Mouse (Mus musculus): Measurements from ENCODE around the gene Hmgb1. TPM values are rescaled to one million over a fixed set of nuclear protein-coding genes. Genes with fewer than 3 reads are reported as not detected.

Gene Hmgb1
- total and polyA plus RNA-seq, 2 experiments from 2014 or later = 128 to 757 TPM

- ATAC-seq (no peak), DNase-seq (ENCODE audit: low spot score) (no peak)
- no peaks in the 10 kb centered on the region for H3K36me3 ChIP-seq (ENCODE audit: insufficient read depth, low read length)
- H3K4me2 ChIP-seq (ENCODE audit: low read depth, low read length) = no peak overlapping the region
- no peaks in the 10 kb centered on the region for H3K27me3 ChIP-seq (ENCODE audit: insufficient read depth, low read length)
- H3K9ac ChIP-seq (replicated peaks; ENCODE audit: low read length) = no peak overlapping the region
- no peaks in the 10 kb centered on the region for H3K4me1 ChIP-seq (ENCODE audit: insufficient read depth, low read length)
- H3K4me3 ChIP-seq (ENCODE audit: low read length) = no peak overlapping the region
- 91% methylated on average over 8 of the region's 8 CpGs for WGBS
- H3K27ac ChIP-seq = no peak overlapping the region
- no peak for TF ChIP-seq CTCF (IDR thresholded peaks at IDR 0.05; ENCODE audit: low read depth)
- H3K9me3 ChIP-seq (ENCODE audit: low read length) = no peaks in the 10 kb centered on the region
Measured at GRCm38 (mm10) chr5:149077136-149077535, 107.2 kb downstream of the Hmgb1 start.

DNA sequence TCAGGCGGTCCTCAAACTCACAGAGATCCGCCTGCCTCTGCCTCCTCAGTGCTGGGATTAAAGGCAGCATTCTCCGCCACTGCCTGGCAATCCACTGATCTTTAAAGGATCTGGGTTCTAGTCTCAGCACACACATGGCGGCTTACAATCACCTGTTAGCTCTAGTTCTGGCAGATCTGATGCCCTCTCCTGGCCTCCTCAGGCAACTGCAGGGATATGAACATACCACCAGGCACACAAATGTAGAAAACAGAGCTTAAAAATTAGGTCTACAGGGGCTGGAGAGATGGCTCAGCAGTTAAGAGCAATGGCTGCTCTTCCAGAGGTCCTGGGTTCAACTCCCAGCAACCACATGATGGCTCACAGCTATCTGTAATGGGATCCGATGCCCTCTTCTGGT lies 112.7 kb downstream of the Hmgb1 start:
- ATAC-seq = no peak
- TF ChIP-seq CTCF (IDR thresholded peaks at IDR 0.05; ENCODE audit: low read depth) = peak; percentile 9; the same call in 1 of the 2 replicates
- H3K27me3 ChIP-seq (ENCODE audit: insufficient read depth, low read length) = no peaks in the 10 kb centered on the region
- H3K9me3 ChIP-seq (ENCODE audit: low read length) = no peaks in the 10 kb centered on the region
- H3K4me1 ChIP-seq (ENCODE audit: insufficient read depth, low read length) = no peaks in the 10 kb centered on the region
- no peak overlapping the region for H3K9ac ChIP-seq (replicated peaks; ENCODE audit: low read length)
- no peaks in the 10 kb centered on the region for H3K36me3 ChIP-seq (ENCODE audit: insufficient read depth, low read length)
- H3K27ac ChIP-seq = no peak overlapping the region
- no peak for DNase-seq (ENCODE audit: low spot score)
- no peak overlapping the region for H3K4me3 ChIP-seq (ENCODE audit: low read length)
- H3K4me2 ChIP-seq (ENCODE audit: low read depth, low read length) = no peak overlapping the region
- 97% methylated on average over 5 of the region's 5 CpGs for WGBS

- Histone ChIP-seq H3K27ac (no peak overlapping the region), H3K36me3 (ENCODE audit: insufficient read depth, low read length) (no peaks in the 10 kb centered on the region), H3K4me2 (ENCODE audit: low read depth, low read length) (no peak overlapping the region), H3K9ac (replicated peaks; ENCODE audit: low read length) (no peak overlapping the region), H3K9me3 (ENCODE audit: low read length) (no peaks in the 10 kb centered on the region), H3K4me3 (ENCODE audit: low read length) (no peak overlapping the region), H3K27me3 (ENCODE audit: insufficient read depth, low read length) (no peaks in the 10 kb centered on the region), H3K4me1 (ENCODE audit: insufficient read depth, low read length) (no peaks in the 10 kb centered on the region)
- no peak for ATAC-seq
- DNase-seq (ENCODE audit: low spot score) = no peak
- no peak for TF ChIP-seq CTCF (IDR thresholded peaks at IDR 0.05; ENCODE audit: low read depth)
- 93% methylated on average over 10 of the region's 10 CpGs for WGBS
Measured at GRCm38 (mm10) chr5:149068745-149069144, 115.5 kb downstream of the Hmgb1 start.

- no peak overlapping the region for H3K4me2 ChIP-seq (ENCODE audit: low read depth, low read length)
- no peak overlapping the region for H3K4me3 ChIP-seq (ENCODE audit: low read length)
- H3K9me3 ChIP-seq (ENCODE audit: low read length) = no peaks in the 10 kb centered on the region
- TF ChIP-seq CTCF (IDR thresholded peaks at IDR 0.05; ENCODE audit: low read depth) = no peak
- no peak overlapping the region for H3K9ac ChIP-seq (replicated peaks; ENCODE audit: low read length)
- no peaks in the 10 kb centered on the region for H3K4me1 ChIP-seq (ENCODE audit: insufficient read depth, low read length)
- WGBS = 84% methylated on average over 17 of the region's 17 CpGs
- H3K36me3 ChIP-seq (ENCODE audit: insufficient read depth, low read length) = no peaks in the 10 kb centered on the region
- no peaks in the 10 kb centered on the region for H3K27me3 ChIP-seq (ENCODE audit: insufficient read depth, low read length)
- ATAC-seq (no peak), DNase-seq (ENCODE audit: low spot score) (no peak)
- H3K27ac ChIP-seq = no peak overlapping the region
Measured at GRCm38 (mm10) chr5:149068247-149068740, 116.0 kb downstream of the Hmgb1 start.

GRCm38 (mm10) chr5:149067501-149067961 lies 116.8 kb downstream of the Hmgb1 start:
- no peak for ATAC-seq
- 66% methylated on average over 8 of the region's 8 CpGs for WGBS
- no peaks in the 10 kb centered on the region for H3K9me3 ChIP-seq (ENCODE audit: low read length)
- no peak overlapping the region for H3K27ac ChIP-seq
- DNase-seq (ENCODE audit: low spot score) = no peak
- H3K27me3 ChIP-seq (ENCODE audit: insufficient read depth, low read length) = no peaks in the 10 kb centered on the region
- H3K9ac ChIP-seq (replicated peaks; ENCODE audit: low read length) = no peak overlapping the region
- TF ChIP-seq CTCF (IDR thresholded peaks at IDR 0.05; ENCODE audit: low read depth) = no peak
- H3K4me3 ChIP-seq (ENCODE audit: low read length) = no peak overlapping the region
- no peaks in the 10 kb centered on the region for H3K36me3 ChIP-seq (ENCODE audit: insufficient read depth, low read length)
- H3K4me2 ChIP-seq (ENCODE audit: low read depth, low read length) = no peak overlapping the region
- H3K4me1 ChIP-seq (ENCODE audit: insufficient read depth, low read length) = no peaks in the 10 kb centered on the region

DNA sequence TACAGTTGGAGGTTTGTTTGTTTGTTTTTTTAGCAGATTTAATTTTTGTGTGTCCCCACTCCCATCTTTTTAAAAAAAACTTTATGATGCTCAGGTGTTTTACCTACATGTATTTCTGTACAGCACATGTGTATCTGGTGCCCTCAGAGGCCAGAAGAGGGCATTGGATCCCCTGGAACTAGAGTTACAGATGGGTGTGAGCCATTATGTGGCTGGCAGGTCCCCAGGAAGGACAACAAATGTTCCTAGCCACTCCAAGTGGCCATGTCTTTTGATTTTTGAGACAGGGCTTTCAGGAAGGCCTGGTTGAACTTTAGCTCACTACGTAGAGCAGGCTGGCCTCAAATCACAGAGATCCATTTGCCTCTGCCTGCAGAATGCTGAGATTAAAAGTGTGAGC lies 121.5 kb downstream of the Hmgb1 start:
- ATAC-seq (no peak), DNase-seq (ENCODE audit: low spot score) (no peak)
- no peaks in the 10 kb centered on the region for H3K27me3 ChIP-seq (ENCODE audit: insufficient read depth, low read length)
- H3K9me3 ChIP-seq (ENCODE audit: low read length) = no peaks in the 10 kb centered on the region
- no peak overlapping the region for H3K4me2 ChIP-seq (ENCODE audit: low read depth, low read length)
- WGBS = 81% methylated on average over 1 of the region's 1 CpGs
- H3K27ac ChIP-seq = no peak overlapping the region
- H3K4me3 ChIP-seq (ENCODE audit: low read length) = no peak overlapping the region
- peak; percentile 28 for TF ChIP-seq CTCF (IDR thresholded peaks at IDR 0.05; ENCODE audit: low read depth)
- no peaks in the 10 kb centered on the region for H3K4me1 ChIP-seq (ENCODE audit: insufficient read depth, low read length)
- H3K9ac ChIP-seq (replicated peaks; ENCODE audit: low read length) = no peak overlapping the region
- H3K36me3 ChIP-seq (ENCODE audit: insufficient read depth, low read length) = no peaks in the 10 kb centered on the region

GRCm38 (mm10) chr5:149053352-149054168 lies 130.7 kb downstream of the Hmgb1 start:
- Histone ChIP-seq H3K27ac (peak overlapping the region; percentile 49; the same call in 1 of the 2 replicates), H3K27me3 (ENCODE audit: insufficient read depth, low read length) (no peaks in the 10 kb centered on the region), H3K4me1 (ENCODE audit: insufficient read depth, low read length) (no peaks in the 10 kb centered on the region), H3K36me3 (ENCODE audit: insufficient read depth, low read length) (peaks cover 3% of the 10 kb centered on the region; the same call in 1 of the 2 replicates), H3K4me3 (ENCODE audit: low read length) (peak overlapping the region; percentile 86), H3K9me3 (ENCODE audit: low read length) (no peaks in the 10 kb centered on the region), H3K4me2 (ENCODE audit: low read depth, low read length) (peak overlapping the region; percentile 97), H3K9ac (replicated peaks; ENCODE audit: low read length) (peak overlapping the region; percentile 41)
- no peak for TF ChIP-seq CTCF (IDR thresholded peaks at IDR 0.05; ENCODE audit: low read depth)
- WGBS = 4% methylated on average over 33 of the region's 34 CpGs
- ATAC-seq = no peak; the same call in 1 of the 2 replicates
- no peak for DNase-seq (ENCODE audit: low spot score)
